Mouse (Mus musculus) stomach, embryonic 15.5 days (tissue): ENCODE measurements around the gene Tmem253. TPM values are rescaled to one million over a fixed set of nuclear protein-coding genes. Genes with fewer than 3 reads are reported as not detected.

Source experiments
- polyA plus RNA-seq: library from polyadenylated mRNA; unstranded; fragments of >200 nt; fragmentation: Nextera tagmentation; extraction: Ambion mirVana; gene quantifications from 2 replicates; pipeline ENCODE4 v1.2.1, GENCODE M21; 2015

Tmem253 gene
- polyA plus RNA-seq, 1 experiment from 2014 or later, result 10.1 TPM

Other genes with a start within 250 kb of the Tmem253 start
- 0.85 and 1.0 TPM in 2 replicates for gene Ang4, start 242.1 kb upstream of the Tmem253 start, polyA plus RNA-seq
- gene AY358078, start 215.6 kb upstream of the Tmem253 start, polyA plus RNA-seq, result not detected in 2 replicates
- gene Ear6, start 162.0 kb upstream of the Tmem253 start, polyA plus RNA-seq, result 0.19 and 0.39 TPM in 2 replicates
- 50.7 and 57.7 TPM in 2 replicates for gene Mettl17, start 130.8 kb upstream of the Tmem253 start, polyA plus RNA-seq
- gene Slc39a2, start 122.8 kb upstream of the Tmem253 start, polyA plus RNA-seq, result 0.73 and 0.98 TPM in 2 replicates
- 73.7 and 81.7 TPM in 2 replicates for gene Ndrg2, start 101.5 kb upstream of the Tmem253 start, polyA plus RNA-seq
- gene Tppp2, start 97.2 kb upstream of the Tmem253 start, polyA plus RNA-seq, result not detected in 2 replicates
- gene Rnase13, start 92.9 kb upstream of the Tmem253 start, polyA plus RNA-seq, result not detected in 2 replicates
- gene Arhgef40, start 30.9 kb upstream of the Tmem253 start, polyA plus RNA-seq, result 85.7 and 102 TPM in 2 replicates
- gene Zfp219, start 5.1 kb downstream of the Tmem253 start, polyA plus RNA-seq, result 30.8 and 32.9 TPM in 2 replicates
- not detected in 2 replicates for gene Olfr221, start 26.8 kb downstream of the Tmem253 start, polyA plus RNA-seq
- 570 and 597 TPM in 2 replicates for gene Hnrnpc, start 88.4 kb downstream of the Tmem253 start, polyA plus RNA-seq
- gene Rpgrip1, start 95.0 kb downstream of the Tmem253 start, polyA plus RNA-seq, result 56.4 and 59.0 TPM in 2 replicates
- gene Supt16, start 181.8 kb downstream of the Tmem253 start, polyA plus RNA-seq, result 54.6 and 58.7 TPM in 2 replicates
- 28.7 and 30.6 TPM in 2 replicates for gene Chd8, start 242.1 kb downstream of the Tmem253 start, polyA plus RNA-seq